Mouse (Mus musculus): ENCODE results near the gene Rtn4. TPM values are rescaled to one million over a fixed set of nuclear protein-coding genes. Genes with fewer than 3 reads are reported as not detected.

Rtn4 gene
- total and polyA plus RNA-seq, 3 experiments, result 65.3 to 83.0 (median 68.9) TPM

- Histone ChIP-seq H3K36me3 (replicated peaks) (no peaks in the 10 kb centered on the region), H3K4me1 (ENCODE audit: insufficient read depth, low read depth, low read length) (peaks cover 12% of the 10 kb centered on the region), H3K4me3 (ENCODE audit: low read depth, low read length) (no peak overlapping the region), H3K9me3 (replicated peaks) (no peaks in the 10 kb centered on the region), H3K27me3 (ENCODE audit: insufficient read depth, low read length) (peaks cover 4% of the 10 kb centered on the region)
- ATAC-seq (ENCODE audit: extremely low read depth, insufficient number of reproducible peaks, low FRiP score, poor library complexity, severe bottlenecking) (no peak), DNase-seq (ENCODE audit: low spot score) (no peak)
- TF ChIP-seq GATA1 (IDR thresholded peaks at IDR 0.05; ENCODE audit: borderline replicate concordance, low read length) (no peak), TAL1 (conservative IDR thresholded peaks at IDR 0.05; ENCODE audit: low read depth, low read length) (no peak), CTCF (IDR thresholded peaks at IDR 0.05; ENCODE audit: low read depth, low read length) (no peak), POLR2AphosphoS5 (IDR thresholded peaks at IDR 0.05; ENCODE audit: insufficient replicate concordance, low read depth, low read length) (no peak), GATA2 (IDR thresholded peaks at IDR 0.05; ENCODE audit: borderline replicate concordance, low read depth, low read length) (no peak)
Observed at GRCm38 (mm10) chr11:29684272-29684671, 8.5 kb upstream of the Rtn4 start.

- no peak overlapping the region for H3K4me3 ChIP-seq (ENCODE audit: low read depth, low read length)
- ATAC-seq (ENCODE audit: extremely low read depth, insufficient number of reproducible peaks, low FRiP score, poor library complexity, severe bottlenecking) (peak; percentile 45), DNase-seq (ENCODE audit: low spot score) (peak; percentile 10)
- TF ChIP-seq TAL1 (conservative IDR thresholded peaks at IDR 0.05; ENCODE audit: low read depth, low read length) (no peak), POLR2AphosphoS5 (IDR thresholded peaks at IDR 0.05; ENCODE audit: insufficient replicate concordance, low read depth, low read length) (no peak), GATA2 (IDR thresholded peaks at IDR 0.05; ENCODE audit: borderline replicate concordance, low read depth, low read length) (no peak), CTCF (IDR thresholded peaks at IDR 0.05; ENCODE audit: low read depth, low read length) (no peak), GATA1 (IDR thresholded peaks at IDR 0.05; ENCODE audit: borderline replicate concordance, low read length) (no peak)
- no peaks in the 10 kb centered on the region for H3K36me3 ChIP-seq (replicated peaks)
- peaks cover 7% of the 10 kb centered on the region for H3K27me3 ChIP-seq (ENCODE audit: insufficient read depth, low read length)
- H3K9me3 ChIP-seq (replicated peaks), result no peaks in the 10 kb centered on the region
- H3K4me1 ChIP-seq (ENCODE audit: insufficient read depth, low read depth, low read length), result peaks cover 9% of the 10 kb centered on the region
Observed at GRCm38 (mm10) chr11:29686176-29686575, 6.6 kb upstream of the Rtn4 start.

GRCm38 (mm10) chr11:29691556-29691955, 1.2 kb upstream of the Rtn4 start:
- no peak for ATAC-seq (ENCODE audit: extremely low read depth, insufficient number of reproducible peaks, low FRiP score, poor library complexity, severe bottlenecking)
- Histone ChIP-seq H3K9me3 (replicated peaks) (no peaks in the 10 kb centered on the region), H3K4me1 (ENCODE audit: insufficient read depth, low read depth, low read length) (peaks cover 8% of the 10 kb centered on the region), H3K4me3 (ENCODE audit: low read depth, low read length) (no peak overlapping the region), H3K27me3 (ENCODE audit: insufficient read depth, low read length) (peaks cover 7% of the 10 kb centered on the region), H3K36me3 (replicated peaks) (no peaks in the 10 kb centered on the region)
- TF ChIP-seq POLR2AphosphoS5 (IDR thresholded peaks at IDR 0.05; ENCODE audit: insufficient replicate concordance, low read depth, low read length), result no peak
- no peak for TF ChIP-seq CTCF (IDR thresholded peaks at IDR 0.05; ENCODE audit: low read depth, low read length)
- no peak for TF ChIP-seq GATA2 (IDR thresholded peaks at IDR 0.05; ENCODE audit: borderline replicate concordance, low read depth, low read length)
- TF ChIP-seq TAL1 (conservative IDR thresholded peaks at IDR 0.05; ENCODE audit: low read depth, low read length), result no peak
- TF ChIP-seq GATA1 (IDR thresholded peaks at IDR 0.05; ENCODE audit: borderline replicate concordance, low read length), result no peak
- no peak for DNase-seq (ENCODE audit: low spot score)

- H3K4me1 ChIP-seq (ENCODE audit: insufficient read depth, low read depth, low read length), result peaks cover 8% of the 10 kb centered on the region
- TF ChIP-seq GATA2 (IDR thresholded peaks at IDR 0.05; ENCODE audit: borderline replicate concordance, low read depth, low read length), result no peak
- no peak for TF ChIP-seq POLR2AphosphoS5 (IDR thresholded peaks at IDR 0.05; ENCODE audit: insufficient replicate concordance, low read depth, low read length)
- no peak for TF ChIP-seq CTCF (IDR thresholded peaks at IDR 0.05; ENCODE audit: low read depth, low read length)
- H3K4me3 ChIP-seq (ENCODE audit: low read depth, low read length), result peak overlapping the region; percentile 42; the same call in 1 of the 2 replicates
- peaks cover 3% of the 10 kb centered on the region for H3K36me3 ChIP-seq (replicated peaks)
- DNase-seq (ENCODE audit: low spot score) (no peak), ATAC-seq (ENCODE audit: extremely low read depth, insufficient number of reproducible peaks, low FRiP score, poor library complexity, severe bottlenecking) (no peak)
- no peaks in the 10 kb centered on the region for H3K9me3 ChIP-seq (replicated peaks)
- H3K27me3 ChIP-seq (ENCODE audit: insufficient read depth, low read length), result peaks cover 7% of the 10 kb centered on the region
Observed at GRCm38 (mm10) chr11:29692111-29692682, 550 bp upstream of the Rtn4 start.

- Histone ChIP-seq H3K4me1 (ENCODE audit: insufficient read depth, low read depth, low read length) (peaks cover 8% of the 10 kb centered on the region), H3K36me3 (replicated peaks) (peaks cover 7% of the 10 kb centered on the region), H3K9me3 (replicated peaks) (no peaks in the 10 kb centered on the region), H3K27me3 (ENCODE audit: insufficient read depth, low read length) (peaks cover 3% of the 10 kb centered on the region), H3K4me3 (ENCODE audit: low read depth, low read length) (peak overlapping the region; percentile 85)
- peak; percentile 81 for DNase-seq (ENCODE audit: low spot score)
- peak; percentile 28 for TF ChIP-seq CTCF (IDR thresholded peaks at IDR 0.05; ENCODE audit: low read depth, low read length)
- TF ChIP-seq TAL1 (conservative IDR thresholded peaks at IDR 0.05; ENCODE audit: low read depth, low read length), result no peak
- peak; percentile 29 for ATAC-seq (ENCODE audit: extremely low read depth, insufficient number of reproducible peaks, low FRiP score, poor library complexity, severe bottlenecking)
Observed at GRCm38 (mm10) chr11:29693576-29694410, 1.0 kb downstream of the Rtn4 start.

GRCm38 (mm10) chr11:29694754-29695153, 2.0 kb downstream of the Rtn4 start:
- ATAC-seq (ENCODE audit: extremely low read depth, insufficient number of reproducible peaks, low FRiP score, poor library complexity, severe bottlenecking) (no peak), DNase-seq (ENCODE audit: low spot score) (no peak)
- no peaks in the 10 kb centered on the region for H3K27me3 ChIP-seq (ENCODE audit: insufficient read depth, low read length)
- no peaks in the 10 kb centered on the region for H3K9me3 ChIP-seq (replicated peaks)
- TF ChIP-seq TAL1 (conservative IDR thresholded peaks at IDR 0.05; ENCODE audit: low read depth, low read length) (no peak), GATA2 (IDR thresholded peaks at IDR 0.05; ENCODE audit: borderline replicate concordance, low read depth, low read length) (no peak), CTCF (IDR thresholded peaks at IDR 0.05; ENCODE audit: low read depth, low read length) (no peak), GATA1 (IDR thresholded peaks at IDR 0.05; ENCODE audit: borderline replicate concordance, low read length) (no peak), POLR2AphosphoS5 (IDR thresholded peaks at IDR 0.05; ENCODE audit: insufficient replicate concordance, low read depth, low read length) (no peak)
- H3K4me3 ChIP-seq (ENCODE audit: low read depth, low read length), result no peak overlapping the region
- peaks cover 8% of the 10 kb centered on the region for H3K4me1 ChIP-seq (ENCODE audit: insufficient read depth, low read depth, low read length)
- peaks cover 7% of the 10 kb centered on the region for H3K36me3 ChIP-seq (replicated peaks)

Measured in G1E (cell line).